Mouse (Mus musculus) hematopoietic stem cell, adult 5-6 weeks (primary cell): ENCODE data around the gene Ubr4. TPM values are rescaled to one million over a fixed set of nuclear protein-coding genes. Genes with fewer than 3 reads are reported as not detected.
A peak's percentile ranks its signal among the peaks of the same experiment; 100 is the strongest.

Source experiments
- ATAC-seq, 2 experiments: fragments of 125-278 bp in 1 of 2; replicated peaks in 1 of 2; 2 replicates each; pipeline ENCODE4 v1.8.0; 2016 to 2017; ENCODE audit warnings: inconsistent platforms in 2 of 2, mild to moderate bottlenecking in 2 of 2, moderate number of reproducible peaks in 2 of 2, low read depth in 1 of 2, moderate TSS enrichment in 1 of 2; ENCODE audit not compliant: low FRiP score in 2 of 2, poor library complexity in 2 of 2, severe bottlenecking in 2 of 2, insufficient read depth in 1 of 2, low TSS enrichment in 1 of 2
- total RNA-seq: library from RNA; stranded (forward); fragments of 172-1452, 232-1000 nt; gene quantifications from 2 replicates; pipeline ENCODE4 v1.2.3, GENCODE M21; 2017

Ubr4 gene
- total RNA-seq, 1 experiment from 2014 or later: 72.9 TPM

DNA sequence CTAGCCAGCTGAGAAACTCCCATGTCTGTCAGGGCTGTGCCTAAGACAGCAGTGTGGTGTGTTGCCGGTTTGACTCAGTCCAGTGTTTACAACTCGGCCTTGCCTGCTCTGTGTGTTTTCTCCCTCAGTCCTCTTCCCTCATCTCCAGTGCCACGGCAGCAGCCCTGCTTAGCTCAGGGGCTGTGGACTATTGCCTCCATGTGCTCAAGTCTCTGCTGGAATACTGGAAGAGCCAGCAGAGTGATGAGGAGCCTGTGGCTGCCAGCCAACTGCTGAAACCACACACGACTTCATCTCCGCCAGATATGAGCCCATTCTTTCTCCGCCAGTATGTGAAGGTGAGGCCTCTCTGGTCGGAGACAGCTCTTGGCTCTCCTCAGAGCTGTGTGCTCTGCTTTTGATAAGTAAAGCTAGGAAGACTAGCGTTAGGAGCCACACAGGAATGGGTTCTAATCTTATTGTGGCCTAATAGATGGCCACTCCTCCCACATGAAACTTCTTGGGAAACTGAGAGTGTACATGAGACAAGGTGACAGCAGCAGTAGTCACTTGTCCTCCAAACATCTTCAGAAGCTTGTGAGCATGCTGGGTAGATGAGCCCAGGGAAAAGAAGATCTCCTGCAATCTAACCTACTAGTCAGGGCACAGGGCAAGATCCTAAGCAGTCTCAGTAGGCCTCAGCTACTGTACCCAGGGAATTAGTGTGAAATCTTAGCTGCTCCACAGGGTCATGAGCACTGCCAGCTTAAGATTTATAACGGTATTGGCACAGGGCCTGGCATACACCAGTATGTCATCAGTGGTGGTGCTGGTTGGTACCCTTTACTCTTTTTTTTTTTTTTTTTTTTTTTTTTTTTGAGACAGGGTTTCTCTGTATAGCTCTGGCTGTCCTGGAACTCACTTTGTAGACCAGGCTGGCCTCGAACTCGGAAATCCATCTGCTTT is 94.6 kb downstream of the Ubr4 start:
- ATAC-seq: no peak

DNA sequence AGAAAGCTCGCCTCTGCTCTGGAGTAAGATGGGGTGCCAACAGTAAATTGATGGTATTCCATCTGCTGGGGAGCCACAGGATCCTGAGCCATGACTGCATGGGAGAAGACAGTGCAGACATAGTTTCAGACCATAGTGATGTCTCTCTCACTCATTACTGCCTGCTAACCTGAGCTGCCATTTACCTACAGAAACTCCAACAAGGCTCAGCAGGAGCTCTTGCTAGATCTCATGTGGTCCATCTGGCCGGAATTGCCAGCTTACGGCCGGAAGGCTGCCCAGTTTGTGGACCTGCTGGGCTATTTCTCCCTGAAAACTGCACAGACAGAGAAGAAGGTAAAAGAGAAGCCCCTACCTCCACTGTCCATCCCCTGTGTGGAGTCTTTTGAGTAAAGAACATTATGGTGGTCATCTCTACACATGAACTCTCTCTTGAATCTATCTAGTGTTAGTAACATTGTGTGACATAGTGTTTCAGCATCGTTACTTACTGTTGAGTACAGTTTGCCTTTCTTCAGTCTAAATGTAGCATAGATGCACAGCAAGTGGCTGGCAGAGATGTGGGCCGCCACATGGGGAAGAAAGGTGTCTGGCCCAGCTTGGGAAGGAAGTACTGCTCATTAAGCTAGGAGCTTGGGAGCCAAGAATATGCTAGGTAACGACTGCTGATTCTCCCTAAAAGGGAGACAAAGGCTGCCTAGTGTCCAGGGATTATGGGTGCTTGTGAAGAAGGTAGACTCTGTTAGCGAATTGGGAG is 100.7 kb downstream of the Ubr4 start:
- ATAC-seq: no peak

DNA sequence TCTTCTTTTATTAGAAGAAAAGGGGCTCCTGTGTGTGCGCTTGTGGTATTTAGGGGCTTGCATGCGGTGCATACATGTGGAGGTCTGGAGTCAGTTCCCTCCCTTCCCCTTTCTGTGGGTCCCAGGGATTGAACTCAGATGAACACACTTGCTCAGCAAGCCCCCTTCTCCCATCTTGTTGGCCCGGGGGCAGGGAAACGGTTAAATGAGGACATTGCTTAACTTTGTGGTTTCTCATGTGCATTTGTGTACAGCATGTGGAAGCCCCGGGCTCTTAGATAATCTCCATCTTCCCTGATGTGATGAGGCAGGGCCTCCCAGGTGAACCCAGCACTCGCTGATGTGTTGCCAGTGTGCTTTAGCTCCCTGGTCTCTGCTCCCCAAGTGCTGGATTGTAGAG is 101.9 kb downstream of the Ubr4 start:
- ATAC-seq: no peak

DNA sequence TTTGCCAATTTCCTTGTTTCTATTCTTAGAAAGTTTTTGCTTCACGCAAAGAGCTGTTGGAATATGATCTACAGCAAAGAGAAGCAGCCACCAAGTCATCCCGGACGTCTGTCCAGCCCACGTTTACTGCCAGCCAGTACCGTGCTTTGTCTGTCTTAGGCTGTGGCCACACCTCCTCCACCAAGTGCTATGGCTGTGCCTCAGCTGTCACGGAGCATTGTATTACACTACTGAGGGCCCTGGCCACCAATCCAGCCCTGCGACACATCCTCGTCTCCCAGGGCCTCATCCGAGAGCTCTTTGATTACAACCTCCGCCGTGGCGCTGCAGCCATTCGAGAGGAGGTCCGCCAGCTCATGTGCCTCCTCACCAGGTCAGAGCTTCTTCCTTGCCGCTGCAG is 107.6 kb downstream of the Ubr4 start:
- ATAC-seq: no peak

DNA sequence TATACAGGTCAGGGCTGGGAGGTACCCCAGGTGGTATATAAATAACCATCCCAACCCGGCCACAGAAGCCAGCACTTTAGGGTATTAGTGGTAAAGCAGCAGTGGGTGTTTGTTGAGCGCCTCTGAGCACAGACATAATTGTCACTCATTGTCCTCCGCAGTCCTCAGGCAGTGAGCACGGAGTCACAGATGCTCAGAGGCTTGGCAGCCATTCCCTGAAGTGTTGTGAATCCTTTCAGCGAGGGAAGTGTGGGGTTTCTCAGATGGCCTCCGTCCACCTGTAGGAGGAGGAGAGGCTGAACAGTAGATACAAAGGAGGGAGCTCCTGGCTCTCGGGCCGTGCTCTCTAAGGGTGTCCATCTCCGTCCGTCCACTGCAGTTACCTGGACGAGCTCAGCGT is 111.8 kb downstream of the Ubr4 start:
- ATAC-seq: no peak

DNA sequence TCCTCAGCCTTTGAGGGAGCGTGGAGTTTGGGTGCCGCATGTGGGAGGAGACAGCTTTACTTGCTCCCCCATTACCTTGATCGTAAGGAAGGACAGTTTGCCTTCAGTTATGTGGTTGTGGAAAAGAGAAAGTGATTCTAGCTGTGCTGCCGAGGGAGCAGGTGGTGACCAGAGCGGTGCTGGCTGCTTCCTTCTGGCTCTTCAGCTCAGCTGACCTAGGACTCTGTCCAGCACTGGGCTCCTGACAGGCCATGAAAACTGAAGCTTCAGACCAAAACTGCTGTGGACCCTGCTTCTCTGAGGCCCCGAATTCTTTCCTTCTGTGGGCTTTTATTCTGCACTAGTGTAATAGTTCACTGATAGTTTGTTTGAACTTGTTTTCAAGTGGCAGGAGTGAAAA is 114.1 kb downstream of the Ubr4 start:
- ATAC-seq: no peak

DNA sequence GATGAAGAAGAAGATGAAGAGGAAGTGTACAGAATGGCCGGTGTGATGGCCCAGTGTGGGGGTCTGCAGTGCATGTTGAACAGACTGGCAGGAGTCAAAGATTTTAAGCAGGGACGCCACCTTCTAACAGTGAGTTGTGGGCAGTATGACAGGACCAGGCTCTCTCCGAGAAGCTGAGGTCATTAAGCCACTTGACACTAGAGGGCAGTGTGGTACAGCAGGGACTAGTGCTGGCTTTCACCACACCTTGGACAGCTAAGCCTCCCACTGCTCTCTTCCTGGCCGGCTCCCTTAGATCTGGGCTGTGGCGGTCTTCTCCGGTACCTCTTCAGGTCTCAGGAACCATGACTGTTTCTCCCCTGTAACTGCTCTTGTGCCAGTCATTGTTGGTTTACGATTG is 117.8 kb downstream of the Ubr4 start:
- ATAC-seq: peak; percentile 65 to 77; a peak in 3 of 4 replicates

DNA sequence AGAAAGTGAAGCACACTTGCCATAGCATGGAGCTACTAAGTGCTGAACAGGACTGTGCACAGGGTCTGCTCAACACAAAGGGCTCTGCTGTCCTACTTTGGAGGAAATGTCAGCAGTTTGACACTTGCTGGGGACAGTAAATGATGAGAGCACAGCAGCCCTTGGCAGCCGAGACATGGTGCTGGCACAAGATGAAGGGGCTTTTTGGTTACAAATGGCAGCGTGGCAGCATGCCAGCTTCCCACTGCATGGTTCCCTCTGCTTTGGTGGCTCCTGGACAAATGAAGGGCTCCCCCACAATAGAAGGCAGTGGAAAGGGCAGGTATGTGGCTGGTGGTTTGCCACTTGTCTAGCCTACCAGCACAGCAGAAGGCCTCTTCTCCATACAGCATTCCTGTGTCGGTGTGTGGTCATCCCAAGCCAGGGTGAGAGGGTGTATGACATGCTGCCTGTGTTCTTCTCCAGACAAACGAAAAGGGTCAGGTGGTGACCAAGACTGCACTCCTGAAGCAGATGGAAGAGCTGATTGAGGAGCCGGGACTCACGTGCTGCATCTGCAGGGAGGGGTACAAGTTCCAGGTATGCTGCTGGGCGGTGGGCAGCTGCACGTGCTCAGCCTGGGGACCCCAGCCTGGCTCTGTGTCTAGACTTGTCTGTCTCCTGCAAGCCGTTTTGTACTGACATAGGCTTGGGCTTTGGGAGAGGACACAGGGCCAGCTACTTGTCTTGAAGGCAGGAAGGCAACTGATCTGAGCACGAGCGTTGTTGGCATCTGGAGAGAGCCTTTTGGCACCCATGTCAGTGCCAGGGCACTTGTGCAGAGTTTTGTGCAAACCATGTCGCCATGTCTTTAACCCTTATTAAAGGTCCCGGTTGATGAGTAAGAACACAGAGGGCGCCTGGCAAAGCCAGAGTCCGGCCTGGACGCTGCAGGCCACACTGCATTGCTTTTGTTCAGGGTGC is 124.5 kb downstream of the Ubr4 start:
- no peak for ATAC-seq

DNA sequence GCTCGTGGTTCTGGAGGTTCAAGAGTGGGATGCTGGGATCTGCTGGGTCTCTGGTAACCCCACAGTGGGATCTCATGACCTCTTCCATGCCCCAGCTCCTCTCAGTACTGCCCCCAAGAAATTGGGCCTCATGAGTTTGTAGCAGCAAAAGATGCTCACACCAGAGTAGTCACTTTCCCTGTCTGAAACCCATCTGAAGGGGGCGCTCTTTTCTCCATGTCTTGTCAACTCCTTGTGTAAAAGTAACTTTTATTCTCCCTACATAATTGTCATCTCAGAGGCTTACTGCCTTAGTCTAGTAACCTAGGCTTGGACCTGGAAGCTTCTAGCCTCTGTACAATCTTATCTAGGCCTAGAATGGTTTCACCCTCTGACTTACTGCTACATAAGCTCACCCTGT is 125.6 kb downstream of the Ubr4 start:
- no peak for ATAC-seq

DNA sequence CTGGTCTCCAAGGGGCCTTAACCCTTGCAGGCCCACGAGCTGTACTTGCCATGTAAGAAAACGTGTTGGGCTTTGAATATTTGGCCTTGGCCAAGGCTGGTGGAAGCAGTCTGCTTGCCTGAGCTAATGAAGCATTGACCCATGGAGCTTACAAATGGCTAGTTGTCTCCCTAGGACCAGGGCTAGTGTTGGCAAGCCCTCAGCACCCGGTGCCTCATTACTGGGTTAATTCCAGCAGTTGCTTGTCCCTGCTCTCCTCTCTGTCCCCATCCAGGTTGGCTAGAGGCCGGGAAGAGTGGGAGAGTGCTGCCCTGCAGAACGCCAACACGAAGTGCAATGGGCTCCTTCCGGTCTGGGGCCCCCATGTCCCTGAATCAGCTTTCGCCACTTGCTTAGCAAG is 126.8 kb downstream of the Ubr4 start:
- no peak for ATAC-seq

DNA sequence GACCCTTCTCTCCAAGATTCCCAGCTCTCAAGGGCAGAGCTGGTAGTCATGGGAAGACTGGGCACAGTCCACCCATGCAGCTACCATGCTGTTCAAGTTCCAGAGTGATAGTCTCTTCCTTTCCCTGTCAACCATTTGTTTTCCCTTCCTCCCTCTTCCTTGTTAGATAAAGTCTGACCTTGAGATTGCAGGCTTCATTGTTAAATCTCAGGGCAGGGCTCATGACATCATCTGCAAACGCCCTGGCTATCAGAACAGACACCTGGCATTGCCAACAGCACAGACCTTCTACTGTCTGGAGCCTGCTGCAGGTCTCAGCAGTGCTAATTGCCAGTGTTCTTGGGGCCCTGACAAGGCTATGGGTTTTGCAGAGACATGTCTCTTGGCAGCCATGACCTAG is 129.0 kb downstream of the Ubr4 start:
- no peak for ATAC-seq

DNA sequence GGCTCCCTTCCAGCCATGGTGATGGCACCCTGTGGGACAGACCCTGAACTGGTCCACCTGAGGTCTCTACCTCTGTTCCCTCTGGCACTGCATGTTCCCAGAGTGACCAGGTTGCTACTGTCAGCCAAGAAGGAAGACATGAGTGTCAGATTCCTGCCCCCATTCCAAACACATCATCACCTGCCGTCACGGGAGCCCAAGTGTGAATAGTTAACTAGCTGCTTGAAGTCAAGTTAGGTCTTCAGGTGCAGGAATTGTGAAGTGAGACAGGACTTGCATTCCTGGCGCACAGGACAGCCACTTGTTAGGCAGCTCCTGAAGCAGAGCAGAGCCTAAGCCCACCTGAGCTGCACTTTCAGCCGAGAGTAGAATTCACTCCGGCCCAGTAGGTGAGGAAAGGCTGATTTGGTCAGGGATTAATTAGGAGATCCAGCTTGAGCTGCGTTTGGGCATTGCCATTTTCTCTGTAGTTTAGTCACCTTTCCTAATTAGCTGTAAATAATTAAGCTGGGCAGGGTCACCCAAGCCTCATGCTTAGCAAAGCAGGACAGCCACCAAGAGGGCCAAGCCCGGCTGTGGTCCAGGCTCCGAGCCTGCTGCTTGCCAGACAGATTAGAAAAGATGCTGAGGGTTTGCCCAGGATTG is 131.2 kb downstream of the Ubr4 start:
- ATAC-seq: no peak

DNA sequence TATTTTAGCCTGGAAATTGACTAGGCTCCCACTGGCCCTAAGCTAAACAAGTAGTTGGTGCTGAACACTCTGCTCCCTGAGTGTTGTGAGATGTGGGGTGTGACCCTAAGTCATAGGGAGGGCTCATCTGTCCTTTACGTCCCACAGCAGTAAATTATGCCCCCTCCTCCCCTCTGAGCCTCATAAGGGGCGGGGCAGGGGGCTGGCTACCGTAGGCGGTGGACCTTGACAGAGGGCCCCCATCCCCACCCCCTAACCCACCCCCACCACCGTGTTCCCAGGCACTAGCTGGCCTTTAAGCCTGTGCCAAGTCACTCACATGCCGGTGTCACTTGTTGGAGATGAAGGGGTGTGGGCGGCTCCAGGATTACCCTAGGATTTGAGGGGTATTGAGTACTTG is 132.1 kb downstream of the Ubr4 start:
- ATAC-seq: no peak

DNA sequence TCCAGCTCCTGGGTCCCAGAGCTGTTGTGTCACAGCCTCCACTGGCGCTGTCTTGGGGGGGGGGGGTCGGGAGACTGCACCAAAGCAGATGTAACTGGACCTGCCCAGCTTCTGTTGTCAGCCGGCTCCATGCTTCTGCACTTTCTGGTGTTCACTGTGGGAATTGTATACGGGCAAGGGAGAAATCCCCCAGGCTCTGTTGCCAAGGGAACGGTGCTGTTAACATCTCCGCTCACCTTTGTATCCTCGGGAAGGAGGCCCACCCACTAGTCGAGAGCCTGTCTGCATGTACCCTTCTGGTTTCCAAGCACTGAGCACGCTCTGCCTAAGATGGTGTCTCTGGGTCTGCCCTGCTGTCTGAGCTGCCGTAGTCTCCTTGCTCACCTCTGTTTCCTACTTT is 134.7 kb downstream of the Ubr4 start:
- ATAC-seq: no peak

DNA sequence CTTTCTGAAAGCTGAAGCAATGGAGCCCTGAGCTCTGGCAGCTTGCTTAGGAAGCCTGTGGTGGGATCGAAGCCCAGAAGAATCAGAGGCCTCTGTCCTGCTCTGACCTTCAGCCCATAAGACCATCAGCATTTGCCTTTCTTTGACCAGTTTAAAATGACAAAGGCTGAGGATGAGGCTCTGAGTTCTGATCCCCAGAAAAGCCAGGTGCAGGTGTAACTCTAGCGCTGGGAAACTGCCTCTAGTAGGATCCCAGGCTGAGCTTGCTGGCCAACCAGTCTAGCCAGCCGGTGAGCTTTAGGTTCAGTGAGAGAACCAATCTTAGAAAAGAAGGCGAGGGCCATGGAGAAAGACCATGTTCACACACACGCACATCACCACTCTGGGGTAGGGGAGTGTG is 135.9 kb downstream of the Ubr4 start:
- ATAC-seq: no peak

DNA sequence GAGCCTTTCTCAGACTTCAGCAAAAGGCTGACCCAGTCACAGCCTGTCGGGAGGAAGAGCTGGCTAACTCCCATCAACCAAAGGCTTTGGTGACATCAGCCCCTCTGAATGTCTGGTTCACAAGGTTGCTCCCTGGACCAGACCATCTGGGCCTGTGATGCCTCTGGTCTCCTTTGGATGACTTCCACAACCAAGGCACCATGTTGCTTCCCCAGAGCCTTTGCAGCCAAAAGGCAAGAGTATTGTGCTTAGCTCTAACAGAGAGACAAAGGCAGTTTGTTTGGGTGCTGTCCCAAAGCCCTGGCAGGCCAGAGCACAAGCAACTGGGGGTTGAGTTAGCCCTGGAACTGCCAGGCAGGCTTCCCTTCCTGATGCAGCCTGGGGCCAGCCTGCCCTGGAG is 137.5 kb downstream of the Ubr4 start:
- ATAC-seq: no peak

DNA sequence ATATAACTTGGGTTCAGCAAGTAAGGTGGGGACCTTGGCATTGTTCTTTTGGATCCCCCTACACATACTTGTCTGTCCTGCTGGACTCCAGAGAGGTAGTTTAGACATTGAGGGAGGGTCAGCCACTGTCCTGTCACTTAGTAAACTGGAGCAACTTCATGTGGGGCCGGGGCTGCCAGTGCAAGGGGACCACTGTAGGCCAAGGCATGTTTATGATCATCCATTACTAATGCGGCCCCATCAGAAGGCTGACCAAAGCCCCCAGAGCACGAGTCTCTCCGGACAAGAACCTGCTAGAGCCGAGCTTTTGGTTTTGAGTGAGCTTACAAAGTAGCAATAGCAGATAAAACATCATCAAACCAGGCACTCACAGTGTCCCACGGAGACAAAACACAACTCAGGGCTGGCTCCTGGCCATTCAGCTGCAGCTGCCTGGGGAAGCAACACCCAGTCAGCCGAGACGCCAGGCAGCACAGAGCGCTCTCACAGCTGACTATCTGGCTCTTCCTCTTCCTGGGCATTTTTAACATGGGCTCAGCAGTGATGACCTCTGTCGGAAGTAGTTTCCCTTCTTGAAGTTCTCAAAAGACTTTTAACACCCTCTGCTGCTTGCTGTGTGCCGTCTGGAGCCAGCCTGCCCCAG is 138.1 kb downstream of the Ubr4 start:
- no peak for ATAC-seq
